Mouse (Mus musculus): Measurements from ENCODE around the gene Lrp10.
A peak's percentile ranks its signal among the peaks of the same experiment; 100 is the strongest.

Gene Lrp10

DNA sequence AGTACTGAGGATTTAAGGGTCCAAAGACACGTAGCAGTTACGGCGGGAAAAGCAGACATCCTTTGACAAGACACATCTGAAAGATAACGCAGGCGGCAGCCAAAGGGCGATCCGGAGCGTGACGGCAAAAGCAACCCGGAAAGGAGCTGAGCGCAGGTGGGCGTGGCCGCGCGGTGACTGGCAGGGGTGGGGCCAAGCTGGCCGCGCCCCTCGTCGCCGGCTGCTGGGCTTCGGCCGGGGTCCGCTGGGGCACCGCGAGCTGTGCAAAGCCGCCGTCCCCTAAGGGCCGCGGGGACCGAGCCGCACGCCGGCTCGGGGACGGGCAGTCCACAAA, at the start of gene Lrp10:
Gene Lrp10 (plus strand): TSS at position 179 of the 334 bp plus-strand sequence.
- peak; percentile 93 for DNase-seq (ENCODE audit: low read depth, low spot score)

DNA sequence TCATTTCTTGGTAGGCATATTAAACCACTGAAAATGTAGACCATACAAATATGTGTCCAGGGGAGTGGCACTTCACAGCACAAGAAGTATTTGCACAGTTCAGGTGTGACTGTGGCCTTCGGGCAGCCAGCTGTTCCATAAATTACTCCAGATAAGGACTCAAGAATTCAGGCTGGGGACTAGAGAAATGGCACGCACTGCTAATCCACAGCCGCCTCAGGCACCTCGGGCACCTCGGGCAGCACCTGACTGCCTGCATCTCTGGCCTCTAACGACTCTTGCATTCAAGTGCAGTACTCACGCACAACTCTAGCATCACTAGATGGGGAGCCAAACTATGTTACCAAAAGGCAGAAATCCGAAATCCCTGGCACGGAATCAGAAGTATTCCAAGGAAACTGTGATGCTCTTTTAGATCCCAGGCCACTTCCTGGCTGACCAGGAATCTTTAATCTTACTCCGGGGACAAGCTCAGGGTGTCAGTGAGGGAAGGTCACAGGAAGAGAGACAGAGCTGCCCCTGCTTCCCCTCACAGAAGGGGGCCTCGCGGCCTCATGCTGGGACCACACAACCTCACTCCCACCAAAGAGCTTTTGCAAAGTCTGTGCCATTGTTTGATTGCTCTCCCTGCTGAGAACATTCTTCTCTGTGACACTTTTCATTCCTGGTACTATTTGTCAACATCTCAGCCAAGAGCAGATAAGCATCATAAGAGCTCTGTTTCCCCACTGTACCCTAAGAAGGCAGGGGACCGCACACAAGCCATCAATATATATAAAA, 48.5 kb upstream of the Lrp10 start:
- DNase-seq (ENCODE audit: low read depth, low spot score): no peak

DNA sequence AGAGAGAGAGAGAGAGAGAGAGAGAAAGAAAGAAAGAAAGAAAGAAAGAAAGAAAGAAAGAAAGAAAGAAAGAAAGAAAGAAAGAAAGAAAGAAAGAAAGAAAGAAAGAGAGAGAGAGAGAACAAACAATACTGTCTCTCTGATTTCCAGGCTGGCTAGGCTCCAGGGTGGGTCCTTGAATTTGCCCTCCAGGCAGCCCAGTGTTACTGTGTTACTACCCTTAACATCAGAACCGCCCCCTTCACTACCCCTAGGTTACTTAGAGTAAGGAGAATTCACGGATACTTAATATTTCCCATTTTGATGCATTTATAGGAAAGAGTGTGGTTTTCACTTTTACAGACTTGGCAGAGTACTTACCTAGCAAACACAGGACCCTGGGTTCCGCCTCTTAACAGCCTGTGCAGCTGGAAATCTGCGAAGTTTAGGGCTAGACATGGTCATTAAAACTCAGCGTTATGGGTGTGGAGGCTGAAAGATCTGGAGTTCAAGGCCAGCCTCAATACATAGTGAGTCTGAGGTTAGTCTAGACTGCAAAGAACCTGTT, 47.6 kb upstream of the Lrp10 start:
- no peak for DNase-seq (ENCODE audit: low read depth, low spot score)

DNA sequence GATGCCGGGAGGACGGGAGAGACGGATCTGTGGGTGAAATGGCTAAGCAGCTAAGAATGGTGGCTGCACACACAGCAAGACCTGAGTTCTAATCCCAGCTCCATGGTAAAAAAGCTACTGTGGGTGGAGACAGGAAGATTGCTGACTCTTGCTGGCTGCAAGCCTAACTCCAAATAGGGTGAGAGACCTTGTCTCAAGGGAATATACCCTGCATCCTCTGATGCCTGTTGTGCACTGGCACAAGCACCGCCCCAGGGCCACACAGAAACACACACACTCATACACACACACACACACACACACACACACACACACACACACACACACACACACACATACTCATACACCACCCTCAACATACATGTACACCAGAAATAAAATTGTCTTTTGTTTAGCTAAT, 47.1 kb upstream of the Lrp10 start:
- no peak for DNase-seq (ENCODE audit: low read depth, low spot score)

DNA sequence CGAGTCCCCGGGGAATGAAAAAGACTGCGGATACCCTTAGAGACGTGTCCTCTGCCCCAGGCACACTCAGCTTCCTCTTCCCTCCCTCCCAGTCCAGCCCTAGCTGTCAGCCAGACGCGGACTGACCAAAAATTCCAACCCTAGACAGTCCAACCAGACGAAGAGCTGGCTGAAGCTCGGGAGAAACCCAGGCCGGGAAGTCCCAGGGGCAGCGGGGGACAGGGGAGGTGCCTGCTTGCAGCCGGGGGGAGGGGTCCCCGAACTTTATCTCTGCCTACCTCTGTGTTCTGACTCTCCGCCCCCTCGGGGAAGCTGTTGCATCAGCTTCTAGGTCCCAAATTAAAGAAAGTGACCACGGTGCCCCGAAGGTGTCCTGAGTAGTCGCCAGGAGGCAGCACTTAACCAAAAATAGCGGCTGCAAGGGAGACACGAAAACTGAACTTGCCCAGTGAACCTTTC, 46.3 kb upstream of the Lrp10 start, which contains the start of gene Slc7a7:
Gene Slc7a7 (minus strand): TSS at position 158 of the 459 bp plus-strand sequence.
- no peak for DNase-seq (ENCODE audit: low read depth, low spot score)

DNA sequence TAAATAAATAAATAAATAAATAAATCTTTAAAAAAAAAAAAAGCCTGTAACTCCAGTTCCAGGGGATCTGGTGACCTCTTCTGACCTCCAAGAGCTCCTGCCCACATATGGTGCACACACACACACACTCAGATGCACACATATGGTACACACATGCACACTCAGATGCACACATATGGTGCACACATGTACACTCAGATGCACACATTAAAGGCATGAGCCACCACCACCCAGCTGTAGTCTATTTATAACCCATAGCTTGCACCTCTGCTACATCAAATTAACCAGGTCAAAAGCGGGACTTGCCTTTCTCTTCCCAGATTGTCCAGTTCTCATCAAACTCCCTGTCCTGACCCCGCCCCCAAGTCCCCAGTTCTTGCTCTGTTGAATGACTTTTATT, 42.9 kb upstream of the Lrp10 start:
- DNase-seq (ENCODE audit: low read depth, low spot score): no peak

DNA sequence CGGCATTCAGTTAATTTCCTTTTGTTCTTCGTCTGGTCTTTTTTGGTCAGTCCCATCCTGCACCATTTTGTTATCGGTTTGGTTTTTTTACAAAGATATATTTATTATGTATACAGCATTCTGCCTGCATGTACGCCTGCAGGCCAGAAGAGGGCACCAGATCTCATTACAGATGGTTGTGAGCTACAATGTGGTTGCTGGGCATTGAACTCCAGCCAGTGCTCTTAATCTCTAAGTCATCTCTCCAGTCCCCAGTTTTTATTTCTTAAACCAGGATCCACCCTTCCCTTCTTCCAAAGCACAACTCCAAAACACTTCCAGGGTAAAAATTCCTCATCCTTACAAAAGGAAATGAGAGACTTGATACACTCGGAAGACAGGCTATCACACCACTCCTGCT, 40.5 kb upstream of the Lrp10 start:
- DNase-seq (ENCODE audit: low read depth, low spot score): peak; percentile 59

DNA sequence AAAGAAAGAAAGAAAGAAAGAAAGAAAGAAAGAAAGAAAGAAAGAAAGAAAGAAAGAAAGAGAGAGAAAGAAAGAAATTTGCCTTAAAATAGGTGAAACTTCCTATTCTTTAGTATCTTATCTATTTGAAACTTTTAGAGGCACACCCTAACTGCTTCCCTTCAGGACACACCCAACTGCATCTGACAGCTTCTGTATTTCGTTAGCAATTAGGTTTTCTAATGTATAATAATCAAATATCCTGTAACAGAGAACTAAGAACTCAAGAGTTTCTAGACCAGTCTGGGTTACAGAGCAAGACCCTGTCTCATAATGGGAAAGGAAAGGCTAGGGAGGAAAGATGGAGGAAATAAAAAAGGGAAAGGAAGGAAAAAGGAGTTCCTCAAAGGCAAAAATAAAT, 39.3 kb upstream of the Lrp10 start:
- DNase-seq (ENCODE audit: low read depth, low spot score): no peak

DNA sequence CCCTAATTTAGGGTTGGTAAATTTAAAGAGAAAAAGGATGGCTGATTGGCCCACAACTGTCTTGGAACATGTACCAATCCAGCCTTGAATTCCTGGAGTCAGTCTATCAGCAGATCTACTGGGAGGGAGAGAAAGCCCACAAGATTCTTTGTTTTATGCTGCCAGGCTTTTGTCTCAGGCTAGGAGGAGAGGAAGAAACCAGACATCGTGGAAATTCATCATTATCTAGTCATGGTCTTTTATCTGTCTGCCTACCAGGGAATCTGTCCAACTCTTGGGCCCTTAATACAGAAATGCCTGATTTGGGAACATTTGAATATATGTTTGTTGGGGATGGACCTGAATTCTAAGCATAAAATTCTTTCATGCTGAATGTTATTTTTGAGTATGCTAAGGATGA, 38.4 kb upstream of the Lrp10 start:
- no peak for DNase-seq (ENCODE audit: low read depth, low spot score)

DNA sequence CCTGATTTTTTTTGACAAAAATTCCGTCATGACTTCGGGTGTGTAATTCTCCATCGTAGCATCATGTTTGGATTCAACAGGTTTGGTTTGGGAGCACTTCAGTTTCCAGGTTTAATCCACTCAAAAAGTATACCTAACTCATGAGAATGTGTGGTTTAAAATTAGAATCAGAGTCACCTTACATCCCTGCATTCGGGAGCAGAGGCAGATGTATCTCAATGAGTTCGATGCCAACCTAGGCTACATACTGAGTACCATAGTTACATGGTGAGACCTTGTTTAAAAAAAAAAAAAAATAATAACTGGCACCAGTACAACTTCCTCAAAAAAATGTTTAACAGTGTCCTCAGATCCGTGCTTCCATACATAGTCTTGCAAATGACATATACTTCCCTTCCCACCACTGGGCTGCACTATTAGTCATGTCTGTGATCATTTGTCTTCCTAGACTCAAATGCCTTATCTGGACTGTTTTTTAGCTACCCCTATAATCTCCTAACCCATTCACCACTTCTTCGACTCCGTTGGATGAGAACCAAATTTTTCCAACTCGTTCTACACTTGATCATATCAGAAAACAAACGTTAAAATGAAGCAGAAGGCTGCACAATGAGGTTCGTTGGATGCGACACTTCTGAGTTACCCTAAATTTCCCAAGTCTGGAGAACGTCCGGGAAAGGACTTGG, 37.8 kb upstream of the Lrp10 start:
- DNase-seq (ENCODE audit: low read depth, low spot score): no peak

DNA sequence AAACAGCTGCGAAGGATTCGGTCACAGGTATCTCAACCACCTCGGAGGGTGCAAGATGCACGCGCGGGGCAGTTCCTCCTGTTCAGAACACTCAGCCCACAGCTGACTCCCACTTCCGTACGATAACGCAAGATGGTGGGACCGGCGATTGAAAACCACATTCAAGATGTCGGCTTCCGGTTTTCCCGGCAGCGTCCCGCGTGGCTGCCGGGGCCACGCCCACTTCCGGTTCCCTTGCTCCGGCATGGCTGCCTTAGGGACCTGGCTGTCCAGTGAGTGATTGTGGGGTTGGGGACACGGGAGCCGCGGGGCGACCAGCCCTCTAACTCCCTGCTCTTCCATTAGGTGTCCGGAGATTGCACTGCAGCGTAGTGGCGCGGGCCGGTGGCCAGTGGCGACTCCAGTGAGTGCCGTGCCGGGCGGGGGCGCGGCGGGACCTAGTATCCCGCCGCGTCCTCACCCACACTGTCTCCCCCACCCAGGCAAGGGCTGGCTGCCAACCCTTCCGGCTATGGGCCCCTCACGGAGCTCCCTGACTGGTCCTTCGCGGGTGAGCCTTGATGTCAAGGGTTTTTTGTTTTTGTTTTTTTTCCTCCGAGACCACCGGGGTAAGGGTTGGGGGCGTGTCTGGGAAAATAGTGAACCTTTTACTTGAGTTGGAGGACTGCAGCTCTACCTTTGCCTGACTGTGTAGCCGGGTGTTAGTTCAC, 37.1 kb upstream of the Lrp10 start, which contains the start of gene Mrpl52:
Gene Mrpl52 (plus strand): TSS at position 221 of the 710 bp plus-strand sequence.
- DNase-seq (ENCODE audit: low read depth, low spot score): peak; percentile 86

DNA sequence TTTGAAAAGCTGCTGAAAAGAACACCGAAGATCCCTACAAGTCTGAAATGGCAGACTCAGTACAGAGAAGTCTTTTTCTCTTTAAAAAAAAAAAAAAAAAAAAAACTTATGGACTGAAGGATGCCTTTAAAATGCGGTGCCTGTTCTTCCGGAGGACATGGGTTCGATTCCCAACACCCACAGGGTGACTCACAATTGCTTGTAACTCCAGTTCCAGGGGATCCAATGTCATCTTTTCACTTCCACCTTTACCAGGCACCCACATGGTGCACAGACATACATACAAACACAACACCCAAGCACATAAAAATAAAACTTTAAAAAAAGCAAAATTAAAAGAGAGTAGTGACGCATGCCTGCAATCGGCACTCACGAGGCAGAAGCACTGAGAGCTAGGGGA, 36.2 kb upstream of the Lrp10 start:
- DNase-seq (ENCODE audit: low read depth, low spot score): no peak

DNA sequence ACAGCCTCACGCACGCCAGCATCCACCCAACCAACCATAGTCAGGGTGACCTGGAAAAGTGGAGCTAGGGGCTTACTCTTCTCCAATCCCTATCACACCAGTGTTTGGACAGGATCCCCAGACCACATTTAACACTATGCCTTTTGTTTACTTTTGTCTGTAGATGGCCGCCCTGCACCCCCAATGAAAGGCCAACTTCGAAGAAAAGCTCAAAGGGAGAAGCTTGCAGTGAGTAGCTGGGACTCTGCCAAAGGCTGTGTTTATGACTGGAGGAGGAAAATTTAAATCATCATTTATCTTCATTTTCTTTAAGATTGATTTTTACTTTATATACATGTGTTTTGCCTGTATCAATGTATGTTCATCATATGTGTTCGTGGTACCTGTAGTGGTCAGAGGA, 35.5 kb upstream of the Lrp10 start:
- DNase-seq (ENCODE audit: low read depth, low spot score): no peak

DNA sequence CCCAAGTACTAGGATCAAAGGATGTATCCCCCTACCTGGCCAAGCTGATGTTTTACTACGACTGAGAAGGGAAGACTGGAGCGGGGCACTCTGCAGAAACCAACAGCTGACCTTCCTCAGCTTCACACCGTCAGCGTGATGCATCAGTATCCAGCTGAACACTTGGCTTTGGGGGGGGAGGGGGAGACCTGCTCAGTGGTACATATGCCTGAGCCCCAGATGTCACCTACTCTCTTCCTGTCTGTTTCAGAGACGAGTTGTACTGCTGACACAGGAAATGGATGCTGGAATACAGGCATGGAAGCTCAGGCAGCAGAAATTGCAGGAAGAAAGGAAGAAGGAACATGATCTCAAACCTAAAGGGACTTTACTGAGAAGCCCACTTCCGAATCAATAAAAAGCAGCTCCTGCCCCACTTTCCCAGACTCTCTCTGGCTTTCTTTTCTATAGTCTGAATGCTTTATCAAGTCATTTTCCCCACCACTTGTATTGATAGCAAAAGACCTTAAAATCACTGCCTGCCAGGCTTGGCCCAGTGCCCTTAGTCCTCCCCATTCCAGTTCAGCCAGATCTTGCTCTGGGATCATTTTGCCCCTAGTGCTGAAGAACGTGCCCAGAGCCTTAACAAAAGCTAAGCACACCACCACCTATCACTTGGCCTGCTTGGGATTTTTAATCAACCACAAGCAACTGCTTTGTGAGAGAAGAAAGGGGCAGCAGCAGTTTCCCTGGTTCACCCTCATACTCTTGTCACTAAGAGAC, 34.4 kb upstream of the Lrp10 start:
- no peak for DNase-seq (ENCODE audit: low read depth, low spot score)

DNA sequence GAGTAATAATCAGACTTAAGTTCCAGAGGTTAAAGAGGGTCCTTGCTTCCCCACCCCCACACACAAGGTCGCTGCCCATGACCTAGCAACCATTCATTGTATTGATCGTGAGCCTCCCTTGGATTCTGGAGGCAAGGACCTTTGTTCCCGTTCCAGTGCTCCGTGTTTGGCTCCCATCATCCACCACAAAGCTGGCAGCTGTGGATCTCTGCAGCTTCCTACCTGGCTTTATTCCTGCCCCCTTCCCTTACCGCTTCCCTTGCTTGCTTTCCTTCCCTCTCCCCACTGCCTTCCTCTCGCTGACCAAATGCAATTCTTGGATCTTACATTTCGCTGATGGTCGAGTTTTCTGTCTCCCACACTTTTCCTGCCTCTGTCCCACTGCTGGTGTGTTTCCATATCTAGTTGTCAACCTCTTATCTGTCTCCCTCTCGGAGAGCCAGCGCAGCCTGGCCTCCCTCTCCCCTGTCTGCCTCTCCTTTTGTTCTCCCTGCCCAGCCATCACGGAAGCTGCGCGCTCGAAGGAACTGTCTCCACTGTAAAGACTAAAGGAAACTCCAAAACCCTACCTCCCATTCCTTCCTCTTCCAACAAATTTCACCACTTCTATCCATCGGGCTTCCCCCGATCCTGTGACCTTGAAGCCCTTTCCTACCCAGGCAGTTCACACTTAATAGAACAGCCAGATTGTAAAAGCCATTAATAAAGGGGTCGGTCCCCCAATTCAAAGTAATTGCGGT, 33.4 kb upstream of the Lrp10 start:
- no peak for DNase-seq (ENCODE audit: low read depth, low spot score)

DNA sequence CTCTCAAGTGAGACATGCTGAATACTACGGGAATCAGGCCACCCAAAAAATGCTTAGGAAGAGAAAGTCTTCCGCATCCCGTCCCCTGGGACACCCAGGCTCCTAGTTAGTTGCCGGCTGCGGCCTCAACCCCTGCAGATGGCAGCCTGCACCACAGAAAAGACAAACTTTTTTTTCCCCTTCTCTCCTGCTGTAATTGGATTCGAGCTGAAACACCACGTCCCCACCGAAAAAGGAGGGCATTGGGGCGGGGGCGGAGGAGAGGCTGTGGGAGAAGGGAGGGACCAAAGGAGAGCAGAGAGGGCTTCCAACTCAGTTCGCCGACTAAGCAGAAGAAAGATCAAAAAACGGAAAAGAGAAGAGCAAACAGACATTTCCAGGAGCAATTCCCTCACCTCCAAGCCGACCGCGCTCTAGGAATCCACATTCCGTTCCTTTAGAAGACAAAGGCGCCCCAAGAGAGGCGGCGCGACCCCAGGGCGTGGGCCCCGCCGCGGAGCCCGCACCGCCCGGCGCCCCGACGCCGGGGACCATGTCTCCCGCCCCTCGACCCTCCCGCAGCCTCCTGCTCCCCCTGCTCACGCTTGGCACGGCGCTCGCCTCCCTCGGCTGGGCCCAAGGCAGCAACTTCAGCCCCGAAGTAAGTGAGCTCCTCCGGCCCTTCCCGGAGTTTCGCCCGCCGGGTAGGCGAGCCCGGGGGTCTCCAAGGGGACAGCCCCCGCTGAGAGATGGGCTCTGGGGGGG, 32.4 kb upstream of the Lrp10 start, which contains the start of gene Mmp14:
Gene Mmp14 (plus strand): TSS at position 279 of the 744 bp plus-strand sequence.
- DNase-seq (ENCODE audit: low read depth, low spot score): no peak

DNA sequence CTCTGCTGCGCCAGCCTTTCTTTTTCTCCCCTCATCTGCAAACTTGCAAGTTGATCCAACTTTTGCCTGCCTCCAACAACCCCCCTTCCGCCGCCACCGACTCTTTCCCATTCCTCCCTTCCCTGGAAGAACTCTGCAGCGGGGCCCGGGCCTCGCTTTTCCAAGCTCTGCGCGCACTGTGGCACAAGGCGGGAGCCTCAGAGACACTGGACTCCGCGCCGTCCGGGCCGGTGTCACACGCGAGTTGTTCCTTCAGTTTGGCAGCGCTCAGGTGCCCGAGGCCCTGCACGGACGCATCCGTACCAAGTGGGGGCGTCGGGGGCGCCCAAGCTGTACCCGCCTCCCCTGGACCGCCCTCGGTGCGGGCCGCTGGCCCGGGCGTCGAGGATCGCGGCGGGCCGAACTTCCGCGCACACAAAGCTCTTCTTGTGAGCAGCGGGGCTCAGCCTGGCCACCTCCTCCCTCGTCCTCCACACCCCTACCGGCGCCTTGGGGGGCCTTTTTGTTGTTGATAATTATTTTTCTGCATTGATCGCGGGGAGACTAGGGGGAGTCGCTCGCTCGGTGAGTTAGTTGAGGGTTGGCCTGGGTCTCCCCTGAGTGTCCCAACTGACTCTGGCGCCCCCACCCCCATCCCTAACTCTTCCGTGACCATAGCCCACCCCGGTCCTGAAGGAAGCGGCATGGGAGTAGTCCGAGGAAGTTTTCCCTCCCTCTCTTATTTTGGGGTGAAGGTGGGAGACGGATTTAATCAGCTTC, 31.7 kb upstream of the Lrp10 start:
- peak; percentile 38 for DNase-seq (ENCODE audit: low read depth, low spot score)

DNA sequence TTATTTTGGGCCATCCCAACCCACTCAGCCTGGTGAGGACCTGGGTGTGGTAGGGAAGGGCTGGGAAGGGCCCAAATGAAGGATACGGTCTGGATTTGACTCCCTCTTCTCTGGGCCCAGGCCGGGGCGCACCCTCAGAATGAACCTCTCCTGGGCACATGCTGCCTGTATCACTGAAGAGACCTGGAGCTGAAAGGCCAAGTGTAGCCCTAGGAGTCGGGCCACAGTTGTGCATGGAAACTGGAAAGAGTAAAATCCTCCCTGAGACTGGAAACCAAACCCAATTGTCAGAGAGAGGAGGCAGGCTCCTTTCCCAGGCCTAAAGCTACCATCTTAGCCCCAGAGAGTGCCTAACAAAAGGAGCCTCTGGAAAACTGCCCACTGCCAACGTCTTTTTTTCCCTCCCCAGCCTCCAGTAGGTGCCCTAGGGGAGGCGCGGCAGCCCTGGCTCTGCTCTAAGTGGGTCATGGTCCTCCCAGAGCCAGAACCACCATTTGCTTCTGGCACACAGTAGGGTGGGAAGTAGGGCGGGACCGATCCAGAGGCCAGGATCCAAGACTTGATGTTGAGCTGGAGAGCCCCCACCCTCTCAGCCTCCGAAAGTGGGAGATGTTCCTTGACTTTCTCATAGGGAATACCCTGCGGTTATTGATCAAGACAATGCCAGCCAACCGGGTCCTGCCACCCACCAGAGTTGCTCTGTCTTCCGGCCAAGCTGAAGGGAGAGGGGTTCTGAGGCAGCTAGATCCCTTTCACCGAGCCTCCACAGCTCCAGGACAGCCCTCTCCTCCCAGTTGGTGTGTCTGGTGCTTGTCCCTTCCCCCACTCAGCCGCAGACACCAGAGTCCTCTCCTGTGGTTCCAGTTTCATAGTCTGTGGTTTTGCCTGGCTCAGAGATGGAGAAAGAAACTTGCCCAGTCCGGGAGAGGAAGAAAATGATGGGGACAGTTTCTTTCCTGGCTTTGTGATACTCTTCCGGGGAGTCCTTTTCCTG, 30.8 kb upstream of the Lrp10 start:
- DNase-seq (ENCODE audit: low read depth, low spot score): no peak

Data from CD4-positive helper T cell, adult 2 months (primary cell).